ENCODE assay signal across 14 mouse cellular contexts in the genomic region with DNA sequence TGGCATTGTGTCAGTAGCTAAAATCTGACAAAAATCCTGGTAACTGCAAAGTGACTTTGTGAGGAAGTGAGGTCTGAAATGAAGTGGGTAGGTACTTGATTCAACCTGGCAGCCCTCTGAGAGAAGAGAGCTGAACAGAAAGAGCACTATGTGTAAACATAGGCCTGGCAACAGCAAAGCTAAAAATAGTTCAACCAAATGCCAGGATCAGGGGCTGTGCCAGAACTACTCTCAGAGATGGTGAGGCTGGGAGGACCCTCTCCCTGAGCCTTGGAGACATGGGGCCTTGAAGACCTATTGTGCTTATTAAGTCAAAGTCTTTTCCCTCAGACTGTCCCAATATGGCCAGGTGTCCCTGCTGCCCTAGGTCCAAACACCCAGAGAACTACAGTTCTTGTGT. TPM values are rescaled to one million over a fixed set of nuclear protein-coding genes. Genes with fewer than 3 reads are reported as not detected.
DNase-seq lines count a peak whose midpoint lies in the region; ATAC-seq and TF ChIP-seq lines count a peak whose summit lies in the region.
"Had no signal": no experiment of that assay in that cellular context is flagged by ENCODE, and none has a peak within 500 bp of the region (broad histone marks: within the 10 kb centered on the region; RNA-seq: fewer than 3 reads in every experiment).

No protein-coding gene starts in this region.

- H3K9ac ChIP-seq in heart, postnatal 0 days (replicated peaks; ENCODE audit: low read depth, low read length) = 0 out of 2 replicates have a peak overlapping the region, but pooled peaks have one; percentile 4
- H3K9ac ChIP-seq in lung, embryonic 16.5 days (ENCODE audit: low read length) = peak overlapping the region; percentile 31; the same call in 1 of the 2 replicates
- H3K9ac ChIP-seq: embryonic facial prominence, embryonic 13.5 days; hindbrain, embryonic 13.5 days; liver, embryonic 13.5 days; midbrain, embryonic 12.5 days; neural tube, embryonic 13.5 days had no signal

- peaks cover 12% of the 10 kb centered on the region for H3K4me1 ChIP-seq in cerebellum, adult 2 months (ENCODE audit: control insufficient read depth, insufficient read depth, low read length)
- peaks cover 22% of the 10 kb centered on the region for H3K4me1 ChIP-seq in heart, postnatal 0 days (ENCODE audit: control insufficient read depth, insufficient read depth)
- peaks cover 9% of the 10 kb centered on the region; the same call in 1 of the 2 replicates for H3K4me1 ChIP-seq in lung, embryonic 16.5 days (replicated peaks; ENCODE audit: control insufficient read depth, insufficient read depth, low read length)
- H3K4me1 ChIP-seq: hindbrain, embryonic 13.5 days; midbrain, embryonic 12.5 days; neural tube, embryonic 13.5 days had no signal

- DNase-seq in cerebellum, adult 2 months = peak; percentile 36 to 41
- DNase-seq in heart, postnatal 0 days (ENCODE audit: low spot score) = no peak
- DNase-seq in heart, postnatal 4 days = no peak
- peak; percentile 23 to 26 for DNase-seq in cerebellum, postnatal 36 days
- no peak for DNase-seq in embryo, embryonic 9.5 days (ENCODE audit: extremely low spot score)
- DNase-seq: kidney, adult 9 months; liver, embryonic 13.5 days had no signal

- TF ChIP-seq CTCF in cerebellum, adult 2 months (IDR thresholded peaks at IDR 0.05; ENCODE audit: borderline replicate concordance, insufficient read depth, low read depth, low read length) = no peak
- no peak for TF ChIP-seq CTCF in heart, postnatal 0 days (IDR thresholded peaks at IDR 0.05; ENCODE audit: low read depth)

- peak overlapping the region; percentile 37; the same call in 1 of the 2 replicates for H3K27ac ChIP-seq in cerebellum, adult 2 months (ENCODE audit: insufficient read depth, low read length)
- H3K27ac ChIP-seq in heart, postnatal 0 days (ENCODE audit: low read depth) = peak overlapping the region; percentile 72
- peak overlapping the region; percentile 96 for H3K27ac ChIP-seq in lung, embryonic 16.5 days (ENCODE audit: low read length)
- H3K27ac ChIP-seq: embryonic facial prominence, embryonic 13.5 days; hindbrain, embryonic 13.5 days; liver, embryonic 13.5 days; midbrain, embryonic 12.5 days; neural tube, embryonic 13.5 days had no signal

- H3K4me2 ChIP-seq in heart, postnatal 0 days (ENCODE audit: low read depth, low read length) = no peak overlapping the region
- H3K4me2 ChIP-seq in lung, embryonic 16.5 days (ENCODE audit: low read depth, low read length) = 0 out of 2 replicates have a peak overlapping the region, but pooled peaks have one; percentile 2
- H3K4me2 ChIP-seq: embryonic facial prominence, embryonic 13.5 days; hindbrain, embryonic 13.5 days; liver, embryonic 13.5 days; midbrain, embryonic 12.5 days; neural tube, embryonic 13.5 days had no signal

- TF ChIP-seq POLR2A in cerebellum, adult 2 months (IDR thresholded peaks at IDR 0.05; ENCODE audit: borderline replicate concordance, insufficient read depth, low read length) = no peak

- no peaks in the 10 kb centered on the region for H3K27me3 ChIP-seq in cerebellum, adult 2 months (ENCODE audit: control insufficient read depth, insufficient read depth, low read length)
- no peaks in the 10 kb centered on the region for H3K27me3 ChIP-seq in heart, postnatal 0 days (ENCODE audit: control insufficient read depth, insufficient read depth, low read length)
- no peaks in the 10 kb centered on the region for H3K27me3 ChIP-seq in lung, embryonic 16.5 days (ENCODE audit: control insufficient read depth, insufficient read depth, low read depth, low read length)
- H3K27me3 ChIP-seq: embryonic facial prominence, embryonic 13.5 days; hindbrain, embryonic 13.5 days; midbrain, embryonic 12.5 days; neural tube, embryonic 13.5 days had no signal

- no peaks in the 10 kb centered on the region for H3K9me3 ChIP-seq in heart, postnatal 0 days (replicated peaks; ENCODE audit: control insufficient read depth, low read length)
- H3K9me3 ChIP-seq in lung, embryonic 16.5 days (ENCODE audit: control insufficient read depth, low read length) = no peaks in the 10 kb centered on the region
- H3K9me3 ChIP-seq: embryonic facial prominence, embryonic 13.5 days; hindbrain, embryonic 13.5 days; liver, embryonic 13.5 days; midbrain, embryonic 12.5 days; neural tube, embryonic 13.5 days had no signal

- no peak for ATAC-seq in cerebellum, adult (ENCODE audit: insufficient number of reproducible peaks, low FRiP score, low TSS enrichment)
- peak; percentile 40; the same call in 1 of the 2 replicates for ATAC-seq in heart, postnatal 0 days (ENCODE audit: insufficient read depth, low read depth)
- peak; percentile 83 for ATAC-seq in lung, embryonic 16.5 days (ENCODE audit: low read depth)
- ATAC-seq in activated CD4-positive, CD25-positive, alpha-beta regulatory T cell, adult 4 months = no peak

- H3K4me3 ChIP-seq in cerebellum, adult 2 months (replicated peaks; ENCODE audit: insufficient read depth, low read depth, low read length) = no peak overlapping the region
- H3K4me3 ChIP-seq in heart, postnatal 0 days (ENCODE audit: low read depth, low read length) = no peak overlapping the region
- H3K4me3 ChIP-seq in lung, embryonic 16.5 days (ENCODE audit: low read length) = no peak overlapping the region
- H3K4me3 ChIP-seq: embryonic facial prominence, embryonic 13.5 days; hindbrain, embryonic 13.5 days; liver, embryonic 13.5 days; midbrain, embryonic 12.5 days; neural tube, embryonic 13.5 days had no signal

- H3K36me3 ChIP-seq in heart, postnatal 0 days (replicated peaks; ENCODE audit: control insufficient read depth, insufficient read depth, low read length) = no peaks in the 10 kb centered on the region
- no peaks in the 10 kb centered on the region for H3K36me3 ChIP-seq in lung, embryonic 16.5 days (ENCODE audit: control insufficient read depth, insufficient read depth, low read length)
- H3K36me3 ChIP-seq: embryonic facial prominence, embryonic 13.5 days; hindbrain, embryonic 13.5 days; liver, embryonic 13.5 days; midbrain, embryonic 12.5 days; neural tube, embryonic 13.5 days had no signal

- TF ChIP-seq EP300 in heart, postnatal 0 days (IDR thresholded peaks at IDR 0.05; ENCODE audit: low read depth) = no peak

RNA-seq across cellular contexts. Expression of a gene that starts 10.7 kb away (rescaled TPM):
- polyA plus RNA-seq in cerebellum, adult 2 months (2012; rRNA removed) = 115 and 125 TPM in 2 replicates
- total RNA-seq in heart, postnatal 0 days (2014; rRNA removed; ENCODE audit: low replicate concordance) = 49.9 and 57.2 TPM in 2 replicates
- polyA plus RNA-seq in heart, postnatal 0 days (2015; fragmentation: Nextera tagmentation; extraction: Ambion mirVana) = 20.9 and 22.6 TPM in 2 replicates
- total RNA-seq in heart, postnatal 4 days (2021) = 10 to 100 TPM; 53.3 to 54.0 TPM
- 51.6 and 57.3 TPM in 2 replicates for polyA plus RNA-seq in lung, embryonic 16.5 days (2015; fragmentation: Nextera tagmentation; extraction: Ambion mirVana)
- polyA plus RNA-seq in activated CD4-positive, CD25-positive, alpha-beta regulatory T cell, adult 4 months (2017; shearing (Covaris generic)) = 10 to 100 TPM; 30.3 to 38.1 TPM

Comparison
In these comparisons a context has a peak if more than half of its experiments do, and no peak if none do; other contexts are left out.
1. DNase-seq: peak in cerebellum, adult 2 months (2 of 2) and cerebellum, postnatal 36 days (2 of 2); none in heart, postnatal 0 days (single experiment), heart, postnatal 4 days (single experiment) and embryo, embryonic 9.5 days (single experiment).
2. H3K27ac ChIP-seq: peak in every context shown above with its lines; median percentile 96 in lung, embryonic 16.5 days; 72 in heart, postnatal 0 days; 37 in cerebellum, adult 2 months.
3. ATAC-seq: peak in heart, postnatal 0 days (single experiment) and lung, embryonic 16.5 days (single experiment); none in cerebellum, adult (single experiment) and activated CD4-positive, CD25-positive, alpha-beta regulatory T cell, adult 4 months (single experiment).